Mouse (Mus musculus) hindbrain, embryonic 12.5 days (tissue): ENCODE measurements around the gene Bcat1. TPM values are rescaled to one million over a fixed set of nuclear protein-coding genes. Genes with fewer than 3 reads are reported as not detected.

ENCODE experiments used
- ATAC-seq: fragments of 200-750 bp; cut with Nextera tagmentation; 2 replicates; pipeline ENCODE4 v1.8.0; 2017; ENCODE audit warnings: moderate TSS enrichment; ENCODE audit not compliant: low FRiP score
- H3K27ac ChIP-seq: fragments of 300-500 bp; sonication (generic); 2 replicates; pipeline ENCODE4 v1.5.1; 2016; ENCODE audit warnings: mild to moderate bottlenecking
- H3K27me3 ChIP-seq: fragments of 300-500 bp; sonication (generic); 2 replicates; pipeline ENCODE4 v1.6.1; 2016; ENCODE audit warnings: mild to moderate bottlenecking
- H3K36me3 ChIP-seq: fragments of 300-500 bp; sonication (generic); 2 replicates; pipeline ENCODE4 v1.6.1; 2016; ENCODE audit warnings: mild to moderate bottlenecking
- H3K4me1 ChIP-seq: fragments of 300-500 bp; sonication (generic); 2 replicates; pipeline ENCODE4 v1.6.1; 2016
- H3K4me2 ChIP-seq: fragments of 300-500 bp; sonication (generic); replicated peaks from 2 replicates; pipeline ENCODE4 v1.6.1; 2016; ENCODE audit warnings: mild to moderate bottlenecking
- H3K4me3 ChIP-seq: fragments of 300-500 bp; sonication (generic); 2 replicates; pipeline ENCODE4 v1.5.1; 2016; ENCODE audit warnings: mild to moderate bottlenecking
- H3K9ac ChIP-seq: fragments of 300-500 bp; sonication (generic); 2 replicates; pipeline ENCODE4 v1.6.1; 2016; ENCODE audit warnings: mild to moderate bottlenecking, moderate library complexity
- H3K9me3 ChIP-seq: fragments of 300-500 bp; sonication (generic); replicated peaks from 2 replicates; pipeline ENCODE4 v1.6.1; 2016; ENCODE audit warnings: mild to moderate bottlenecking
- WGBS: fragments of 180-500 bp; shearing (Covaris S2); methylation state at CpG from one replicate; pipeline ENCODE4 v1.1.7; 2016; 5-methylcytosine and 5-hydroxymethylcytosine counted together
- polyA plus RNA-seq: library from polyadenylated mRNA; unstranded; fragments of >200 nt; fragmentation: Nextera tagmentation; extraction: Ambion mirVana; gene quantifications from 2 replicates; pipeline ENCODE4 v1.2.1, GENCODE M21; 2016

The Bcat1 gene
- polyA plus RNA-seq, result 90.5 and 91.5 TPM in 2 replicates

- ATAC-seq, result peak; percentile 87
- under 1% methylated on average over 39 of the region's 39 CpGs for WGBS
- Histone ChIP-seq H3K9ac (peak within 1 kb of the TSS; percentile 63), H3K4me3 (peak within 1 kb of the TSS; percentile 50), H3K36me3 (no peaks in the 10 kb centered on the region), H3K27me3 (no peaks in the 10 kb centered on the region), H3K4me1 (peaks cover 8% of the 10 kb centered on the region; the same call in 1 of the 2 replicates), H3K4me2 (peak within 1 kb of the TSS; percentile 93), H3K9me3 (no peaks in the 10 kb centered on the region), H3K27ac (no peak within 1 kb of the TSS)
Observed at GRCm38 (mm10) chr6:145075548-145076224, at the start of gene Bcat1. Gene Bcat1 (minus strand): TSS chr6:145076184.

- Histone ChIP-seq H3K4me1 (peaks cover 17% of the 10 kb centered on the region), H3K4me3 (no peak overlapping the region), H3K9me3 (no peaks in the 10 kb centered on the region), H3K4me2 (no peak overlapping the region), H3K36me3 (no peaks in the 10 kb centered on the region), H3K27me3 (no peaks in the 10 kb centered on the region), H3K27ac (no peak overlapping the region), H3K9ac (no peak overlapping the region)
- ATAC-seq, result no peak
- WGBS, result 73% methylated on average over 7 of the region's 7 CpGs
Observed at GRCm38 (mm10) chr6:145125591-145126113, 49.7 kb upstream of the Bcat1 start.

- ATAC-seq, result no peak
- no peaks in the 10 kb centered on the region for H3K27me3 ChIP-seq
- no peak overlapping the region for H3K4me3 ChIP-seq
- peaks cover 19% of the 10 kb centered on the region for H3K4me1 ChIP-seq
- H3K27ac ChIP-seq, result no peak overlapping the region
- H3K4me2 ChIP-seq, result no peak overlapping the region
- 74% methylated on average over 1 of the region's 1 CpGs for WGBS
- H3K36me3 ChIP-seq, result no peaks in the 10 kb centered on the region
- no peak overlapping the region for H3K9ac ChIP-seq
- H3K9me3 ChIP-seq, result no peaks in the 10 kb centered on the region
Observed at GRCm38 (mm10) chr6:145124621-145125020, 48.6 kb upstream of the Bcat1 start.

GRCm38 (mm10) chr6:145123136-145124060 is 47.4 kb upstream of the Bcat1 start:
- Histone ChIP-seq H3K4me2 (no peak overlapping the region), H3K9ac (no peak overlapping the region), H3K4me1 (peaks cover 19% of the 10 kb centered on the region), H3K4me3 (no peak overlapping the region), H3K27me3 (no peaks in the 10 kb centered on the region), H3K36me3 (no peaks in the 10 kb centered on the region), H3K27ac (no peak overlapping the region), H3K9me3 (no peaks in the 10 kb centered on the region)
- 85% methylated on average over 11 of the region's 11 CpGs for WGBS
- no peak for ATAC-seq

DNA sequence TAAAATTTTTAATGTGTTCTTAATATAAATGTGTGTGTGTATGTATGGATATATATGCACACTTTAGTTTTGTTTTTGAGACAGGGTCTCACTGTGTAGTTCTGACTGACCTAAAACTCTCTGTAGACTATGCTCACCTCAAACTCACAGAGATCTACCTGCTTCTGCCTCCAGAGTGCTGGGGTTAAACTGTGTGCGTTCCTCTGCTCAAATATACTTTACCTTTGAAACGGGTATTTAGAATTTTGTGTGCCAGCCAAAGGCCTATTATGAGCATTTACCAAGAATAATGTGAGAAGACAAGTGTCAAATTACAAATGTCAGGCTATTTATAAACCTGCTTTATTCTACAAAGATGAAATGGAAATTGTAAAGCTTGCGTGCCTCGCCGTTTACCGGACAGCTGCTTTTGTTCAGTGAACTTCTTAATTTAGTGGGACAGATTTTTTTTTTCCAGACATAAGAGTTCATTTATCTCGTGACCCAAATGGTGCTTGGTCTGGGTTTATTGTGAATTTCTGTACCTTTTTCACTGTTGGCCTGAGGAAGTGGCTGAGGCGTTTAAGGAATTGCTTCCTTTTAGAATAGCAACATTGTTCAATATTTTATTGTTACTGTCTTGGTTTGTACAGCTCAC is 46.6 kb upstream of the Bcat1 start:
- Histone ChIP-seq H3K4me1 (peaks cover 19% of the 10 kb centered on the region), H3K4me3 (no peak overlapping the region), H3K27me3 (no peaks in the 10 kb centered on the region), H3K36me3 (no peaks in the 10 kb centered on the region), H3K27ac (no peak overlapping the region), H3K4me2 (no peak overlapping the region), H3K9me3 (no peaks in the 10 kb centered on the region), H3K9ac (no peak overlapping the region)
- no peak for ATAC-seq
- WGBS, result 53% methylated on average over 8 of the region's 8 CpGs

GRCm38 (mm10) chr6:145121590-145122420 is 45.8 kb upstream of the Bcat1 start:
- H3K4me1 ChIP-seq, result peaks cover 21% of the 10 kb centered on the region
- WGBS, result 43% methylated on average over 21 of the region's 21 CpGs
- H3K9ac ChIP-seq, result no peak overlapping the region
- H3K4me3 ChIP-seq, result no peak overlapping the region
- no peak overlapping the region for H3K27ac ChIP-seq
- no peak overlapping the region for H3K4me2 ChIP-seq
- H3K36me3 ChIP-seq, result no peaks in the 10 kb centered on the region
- no peaks in the 10 kb centered on the region for H3K9me3 ChIP-seq
- no peaks in the 10 kb centered on the region for H3K27me3 ChIP-seq
- ATAC-seq, result no peak

GRCm38 (mm10) chr6:145120787-145121589 is 45.0 kb upstream of the Bcat1 start:
- no peak overlapping the region for H3K9ac ChIP-seq
- H3K27me3 ChIP-seq, result no peaks in the 10 kb centered on the region
- H3K27ac ChIP-seq, result no peak overlapping the region
- ATAC-seq, result no peak
- H3K4me3 ChIP-seq, result no peak overlapping the region
- 48% methylated on average over 18 of the region's 18 CpGs for WGBS
- no peak overlapping the region for H3K4me2 ChIP-seq
- no peaks in the 10 kb centered on the region for H3K9me3 ChIP-seq
- H3K36me3 ChIP-seq, result no peaks in the 10 kb centered on the region
- peaks cover 29% of the 10 kb centered on the region for H3K4me1 ChIP-seq

- Histone ChIP-seq H3K27ac (no peak overlapping the region), H3K27me3 (no peaks in the 10 kb centered on the region), H3K4me3 (no peak overlapping the region), H3K9ac (no peak overlapping the region), H3K4me1 (peaks cover 28% of the 10 kb centered on the region), H3K36me3 (no peaks in the 10 kb centered on the region), H3K9me3 (no peaks in the 10 kb centered on the region), H3K4me2 (no peak overlapping the region)
- no peak for ATAC-seq
- 49% methylated on average over 2 of the region's 2 CpGs for WGBS
Observed at GRCm38 (mm10) chr6:145120086-145120485, 44.1 kb upstream of the Bcat1 start.

- Histone ChIP-seq H3K4me1 (peaks cover 18% of the 10 kb centered on the region), H3K4me2 (peak overlapping the region; percentile 26; the same call in 1 of the 2 replicates), H3K27ac (peak overlapping the region; percentile 62), H3K9me3 (no peaks in the 10 kb centered on the region), H3K4me3 (no peak overlapping the region), H3K36me3 (no peaks in the 10 kb centered on the region), H3K27me3 (no peaks in the 10 kb centered on the region), H3K9ac (peak overlapping the region; percentile 32; the same call in 1 of the 2 replicates)
- peak; percentile 82 for ATAC-seq
- WGBS, result 5% methylated on average over 4 of the region's 4 CpGs
Observed at GRCm38 (mm10) chr6:145116098-145116672, 40.2 kb upstream of the Bcat1 start.

DNA sequence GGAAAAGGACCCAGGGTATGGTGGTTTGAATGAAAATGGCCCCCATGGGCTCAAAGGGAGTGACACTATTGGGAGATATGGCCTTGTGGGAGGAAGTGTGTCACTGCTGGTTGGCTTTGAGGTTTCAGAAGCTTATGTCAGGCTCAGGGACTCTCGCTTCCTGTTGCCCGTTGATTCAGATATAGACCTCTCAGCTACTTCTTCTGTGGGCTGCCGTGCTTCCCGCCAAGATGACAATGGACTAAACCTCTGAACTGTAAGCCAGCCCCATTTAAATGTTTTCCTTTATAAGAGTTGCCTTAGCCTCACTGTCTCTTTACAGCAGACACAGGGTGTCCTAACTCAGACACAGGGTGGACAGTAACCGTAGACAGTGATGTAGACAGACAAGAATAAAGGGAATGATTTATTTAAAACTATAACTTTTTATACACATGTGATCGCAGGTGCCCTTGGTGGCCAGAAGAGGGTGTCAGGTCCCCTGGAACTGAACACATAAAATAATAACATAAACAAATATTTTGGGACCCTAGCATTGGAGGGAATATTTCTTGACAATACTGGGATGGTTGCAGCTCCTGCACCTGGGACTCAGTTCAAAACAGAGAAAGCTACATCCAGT is 39.6 kb upstream of the Bcat1 start, which contains the start of gene Lrmp:
Gene Lrmp, plus strand, starts transcription at position 178 of the 622 bp plus-strand sequence.
- Histone ChIP-seq H3K4me3 (no peak within 1 kb of the TSS), H3K9me3 (no peaks in the 10 kb centered on the region), H3K27ac (peak within 1 kb of the TSS; percentile 62), H3K4me2 (peak within 1 kb of the TSS; percentile 26; the same call in 1 of the 2 replicates), H3K36me3 (no peaks in the 10 kb centered on the region), H3K9ac (peak within 1 kb of the TSS; percentile 32; the same call in 1 of the 2 replicates), H3K4me1 (peaks cover 14% of the 10 kb centered on the region), H3K27me3 (no peaks in the 10 kb centered on the region)
- no peak for ATAC-seq
- WGBS, result 73% methylated on average over 6 of the region's 6 CpGs
